Mouse (Mus musculus) cerebellum, adult (tissue): ENCODE measurements at regions not wholly inside any gene's neighbourhood (a gene's known extent, or its start where the extent isn't known, plus 50 kb on each side); places are given as distances from the start of the nearest gene placed in this dataset.

ENCODE experiments used
- ATAC-seq: cut with Nextera tagmentation; 2 replicates; pipeline ENCODE4 v1.9.2; 2017; ENCODE audit warnings: mild to moderate bottlenecking, moderate library complexity, mixed read lengths; ENCODE audit not compliant: insufficient number of reproducible peaks, low FRiP score, low TSS enrichment

DNA sequence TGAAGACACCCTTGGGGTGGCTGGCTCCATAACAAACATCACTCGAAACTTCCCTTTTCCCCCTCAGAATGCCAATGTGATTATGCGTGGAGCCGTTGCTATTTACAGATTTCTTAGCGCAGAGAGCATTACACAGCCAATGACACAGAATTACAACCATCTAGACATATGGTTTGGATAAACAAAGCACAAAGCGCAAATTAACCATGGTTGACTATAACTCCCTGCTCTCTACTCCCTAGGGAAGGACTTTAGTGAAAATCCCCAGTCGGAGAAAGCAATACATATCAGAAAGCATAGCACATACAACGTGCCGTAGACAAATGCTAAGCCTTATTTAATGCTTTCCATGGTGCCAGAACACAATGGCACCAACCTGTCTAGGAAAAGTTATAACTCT is 131.8 kb downstream of the Tshz3 start:
- ATAC-seq, result no peak

DNA sequence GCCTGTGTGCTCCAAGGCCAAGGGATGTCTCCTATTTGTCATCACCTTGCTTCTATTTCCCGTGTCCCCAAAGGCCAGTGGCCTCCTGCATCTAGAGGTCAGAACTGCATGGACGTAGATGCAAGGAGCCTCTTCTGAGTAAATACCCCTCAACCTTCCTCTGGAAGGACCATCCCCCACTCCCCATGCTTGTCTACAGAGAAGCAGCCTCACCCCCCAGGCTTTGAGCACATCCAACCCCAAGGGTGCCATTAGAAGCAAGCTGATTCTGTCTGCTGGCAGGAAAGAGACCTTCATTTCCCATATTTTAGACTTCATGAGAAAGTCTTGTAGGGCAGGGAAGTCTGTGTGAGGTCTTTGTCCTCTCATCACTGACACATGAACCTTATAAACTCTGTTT is 132.2 kb downstream of the Tshz3 start:
- no peak for ATAC-seq

DNA sequence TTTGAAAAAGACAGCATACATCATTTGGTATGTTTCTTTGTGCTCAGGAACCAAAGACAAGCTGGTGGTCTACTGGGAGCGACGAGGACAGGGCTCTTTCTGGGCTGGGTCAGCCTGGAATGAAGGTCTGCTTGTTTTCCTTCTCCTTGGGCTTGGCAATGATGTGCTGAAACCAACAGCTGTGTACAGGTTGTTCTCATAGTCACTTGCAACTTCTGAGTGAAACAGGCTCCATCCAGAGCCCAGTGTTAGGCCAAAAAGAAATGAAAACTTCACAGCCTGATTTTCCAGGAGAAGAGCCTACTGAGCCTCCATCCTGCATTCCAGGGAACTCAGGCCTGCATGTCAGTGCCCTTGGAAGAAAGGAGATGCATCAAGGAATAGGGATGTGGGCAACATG is 150.4 kb downstream of the Tshz3 start:
- ATAC-seq, result no peak

DNA sequence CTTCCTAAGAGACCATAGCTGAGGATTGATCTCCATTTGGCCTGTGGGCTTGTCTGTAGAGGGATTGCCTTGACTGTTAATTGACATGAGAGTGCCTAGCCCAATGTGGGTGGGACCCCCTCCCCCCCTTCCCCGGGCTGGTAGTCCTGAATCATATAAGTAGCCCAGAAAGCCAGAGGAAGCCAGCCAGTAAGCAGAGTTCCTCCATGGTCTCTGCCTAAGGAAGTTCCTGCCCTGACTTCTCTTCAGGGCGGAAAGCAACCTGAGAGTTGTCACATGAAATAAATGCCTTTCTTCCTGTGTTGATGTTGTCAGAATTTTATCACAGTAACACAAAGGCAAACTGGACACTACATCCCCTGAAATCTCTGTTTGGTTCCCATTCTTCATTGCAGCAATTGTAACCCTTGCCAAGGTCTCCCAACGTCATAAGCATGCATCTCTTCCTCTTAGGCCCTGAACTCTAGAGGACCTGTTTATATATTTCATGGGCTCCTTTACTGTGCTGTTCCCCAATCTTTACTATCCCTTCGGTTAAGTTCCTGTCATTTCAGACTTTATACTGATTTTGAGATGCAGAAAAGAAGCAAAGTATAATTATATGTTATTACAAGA is 153.5 kb downstream of the Tshz3 start:
- no peak for ATAC-seq

DNA sequence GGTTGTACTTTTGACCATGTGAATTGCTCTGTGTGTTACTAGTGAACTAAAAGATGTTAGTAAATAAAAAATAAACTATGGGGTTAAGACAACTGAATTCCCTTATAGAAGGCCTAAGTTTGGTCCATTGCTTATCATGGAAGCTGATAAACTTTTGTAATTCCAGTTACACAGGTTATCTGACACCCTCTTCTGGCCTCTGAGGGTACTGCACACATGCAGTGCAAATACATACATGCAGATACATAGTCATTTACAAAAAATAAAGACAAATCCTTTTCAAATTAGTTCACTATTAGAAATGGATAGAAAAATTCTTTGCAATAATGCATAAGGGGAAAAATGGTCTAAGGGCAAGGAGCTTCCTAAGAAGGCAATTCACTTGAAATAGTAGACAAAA is 156.4 kb downstream of the Tshz3 start:
- ATAC-seq, result no peak

DNA sequence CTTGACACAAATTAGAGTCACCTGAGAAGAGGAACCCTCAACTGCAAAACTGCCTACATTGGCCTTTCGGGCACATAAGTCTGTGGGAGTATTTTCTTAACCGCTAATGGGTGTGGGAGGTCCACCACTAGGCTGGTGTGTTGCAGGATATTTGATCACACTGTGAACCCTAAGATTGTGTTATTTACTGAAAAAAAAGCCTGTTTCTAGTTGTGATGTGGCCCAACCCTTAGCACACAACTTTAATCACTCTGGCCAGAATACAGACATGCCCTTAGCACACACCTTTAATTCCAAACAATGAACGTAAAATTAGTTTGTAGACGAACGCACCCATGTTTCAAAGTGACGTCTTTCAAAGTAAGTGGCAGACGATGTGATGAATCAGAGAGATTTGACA is 161.5 kb downstream of the Tshz3 start:
- no peak for ATAC-seq

DNA sequence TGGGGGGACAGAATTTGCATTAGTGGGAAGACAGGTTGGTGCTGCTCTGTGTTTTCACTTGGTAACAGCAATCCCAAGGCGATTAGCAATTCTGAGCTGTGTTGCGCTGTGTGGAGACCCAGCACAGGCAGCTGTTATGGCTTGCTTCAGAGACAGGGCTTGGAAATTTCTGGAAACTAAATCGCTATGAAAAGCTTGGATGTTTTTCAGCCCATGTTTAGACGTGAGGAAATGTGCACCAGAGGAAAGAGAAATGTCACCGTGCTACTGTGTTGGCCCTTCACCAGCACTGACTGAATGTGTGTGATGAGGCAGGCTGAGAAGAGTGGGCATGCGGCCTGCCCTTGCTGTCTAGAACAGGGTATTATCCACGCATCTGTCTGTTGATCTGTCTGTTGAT is 164.6 kb downstream of the Tshz3 start:
- ATAC-seq, result no peak

DNA sequence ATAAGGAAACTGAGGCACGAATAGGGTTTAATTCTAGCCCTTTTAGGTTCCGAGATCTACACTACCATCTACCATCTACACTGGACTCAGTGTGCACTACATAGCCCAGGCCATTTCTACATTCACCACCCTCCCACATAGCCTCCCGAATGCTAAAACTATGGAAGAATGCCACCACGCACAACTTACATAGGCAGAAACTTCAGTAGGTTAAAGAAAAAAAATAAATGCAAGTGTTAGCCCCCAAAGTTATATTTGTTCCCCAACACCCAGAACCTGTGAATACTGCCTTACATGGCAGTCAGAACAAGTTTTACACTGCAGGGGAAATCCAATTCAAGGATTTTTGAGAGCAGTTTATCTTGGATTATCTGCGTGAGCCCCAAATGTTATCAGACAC is 165.8 kb downstream of the Tshz3 start:
- ATAC-seq, result no peak

DNA sequence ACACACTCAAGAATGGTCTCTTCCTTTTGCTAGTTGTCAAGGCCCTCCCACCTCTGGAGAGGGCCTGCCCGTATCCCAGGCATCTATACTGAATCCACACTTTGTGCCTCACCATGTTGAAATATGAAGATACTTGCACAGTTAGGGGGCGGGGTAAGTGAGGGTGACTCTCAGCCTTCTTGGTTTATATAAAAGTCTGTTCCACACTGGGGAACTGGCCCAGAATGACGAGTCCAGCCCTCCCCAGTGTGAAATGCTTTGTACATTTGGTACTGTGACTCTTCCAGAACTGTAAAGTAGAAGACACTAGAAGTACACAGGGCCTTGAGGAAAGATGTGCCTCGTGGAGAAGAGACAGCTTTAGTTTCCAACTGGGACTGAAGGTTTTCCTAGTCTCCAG is 166.8 kb downstream of the Tshz3 start:
- no peak for ATAC-seq

DNA sequence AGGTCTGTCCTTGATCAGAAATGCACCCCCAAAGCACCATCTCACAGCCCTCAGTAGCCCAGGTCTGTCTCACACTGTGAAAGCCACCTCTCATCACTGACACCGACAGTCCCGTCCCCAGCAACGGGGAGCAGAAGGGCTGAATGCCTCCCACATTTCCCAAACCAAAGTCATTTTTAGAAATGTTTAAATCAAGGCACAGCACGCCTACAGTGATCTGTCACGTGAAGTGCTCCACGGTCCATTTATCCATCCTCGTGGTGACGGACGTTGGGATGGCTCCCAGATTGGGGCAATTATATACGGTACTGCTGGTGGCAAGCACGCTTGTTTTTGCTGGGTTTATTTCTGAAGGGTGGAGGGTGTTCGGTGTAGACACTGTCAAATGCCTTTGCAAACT is 168.7 kb downstream of the Tshz3 start:
- ATAC-seq, result no peak

DNA sequence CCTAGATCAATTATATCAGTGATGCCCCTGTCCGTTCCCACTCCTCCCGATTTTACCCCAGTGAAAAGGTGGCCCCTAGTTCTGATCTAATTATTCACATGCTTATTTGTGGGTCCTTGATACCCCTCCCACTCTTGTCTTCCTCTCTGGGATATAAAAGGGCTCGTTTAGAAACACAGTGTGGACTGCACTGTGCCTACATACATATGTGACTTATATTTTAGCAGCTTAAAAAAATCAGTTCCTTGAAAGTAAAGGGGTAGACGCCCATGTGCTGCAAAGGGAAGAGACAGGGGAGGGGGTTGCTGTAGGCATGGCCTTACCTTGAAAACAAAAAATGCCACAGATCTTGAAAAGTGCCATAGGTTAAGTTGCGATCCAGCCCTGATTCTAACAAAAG is 176.1 kb downstream of the Tshz3 start:
- ATAC-seq, result no peak

DNA sequence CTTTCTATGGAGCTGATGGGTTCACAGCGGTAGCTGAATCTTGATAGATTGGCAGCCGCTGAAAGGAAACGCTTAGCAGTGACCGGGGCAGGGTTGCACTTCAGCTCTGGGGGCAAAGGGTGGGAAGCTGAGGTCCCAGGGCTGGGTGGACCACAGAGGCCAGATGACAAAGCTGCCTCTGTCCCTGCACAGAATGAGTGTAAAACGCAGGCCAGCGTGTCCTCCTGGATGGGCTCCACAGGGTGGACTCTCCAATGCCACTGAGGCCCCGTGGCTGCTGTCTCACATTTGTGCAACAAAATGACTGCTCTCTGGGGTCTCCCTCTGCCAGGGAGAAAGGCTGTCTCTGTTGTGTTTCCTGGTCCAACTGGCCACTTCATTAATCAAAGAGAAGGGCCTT is 179.8 kb downstream of the Tshz3 start:
- ATAC-seq, result no peak

DNA sequence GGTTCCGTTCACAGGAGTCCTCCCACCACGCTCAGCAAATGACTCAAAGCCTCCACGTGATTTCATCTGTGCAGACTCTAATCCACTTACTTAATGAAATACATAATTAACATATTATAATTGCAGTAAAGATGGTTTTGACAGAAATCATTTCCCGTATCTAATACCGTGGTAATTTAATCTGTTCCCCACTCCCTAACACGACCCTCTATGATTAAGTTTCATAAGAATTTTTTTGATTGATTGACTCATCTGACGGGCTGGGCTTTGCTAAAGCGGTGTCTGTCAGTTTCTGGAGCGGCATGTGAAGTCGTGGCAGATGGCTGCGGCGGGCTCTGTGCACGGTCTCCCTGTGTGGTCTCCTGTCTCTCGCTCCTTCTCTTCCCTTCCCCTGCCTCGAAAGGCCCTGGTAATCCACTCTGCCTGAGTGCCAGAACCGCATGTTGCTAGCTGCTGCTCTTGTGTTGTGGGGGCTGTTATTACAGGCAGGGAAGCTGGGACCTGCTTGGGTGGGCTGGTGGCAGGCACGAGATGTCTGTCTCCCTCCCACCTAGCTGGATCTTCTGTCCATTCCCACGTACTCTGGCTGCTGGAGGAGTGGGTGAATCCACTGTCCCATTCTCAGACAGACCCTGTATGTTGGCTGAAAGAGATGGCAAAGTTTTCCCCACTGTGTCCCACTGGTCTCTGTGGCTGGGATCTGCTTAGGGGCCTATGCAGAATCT is 195.0 kb downstream of the Tshz3 start:
- ATAC-seq, result peak; percentile 47; the same call in 1 of the 2 replicates

DNA sequence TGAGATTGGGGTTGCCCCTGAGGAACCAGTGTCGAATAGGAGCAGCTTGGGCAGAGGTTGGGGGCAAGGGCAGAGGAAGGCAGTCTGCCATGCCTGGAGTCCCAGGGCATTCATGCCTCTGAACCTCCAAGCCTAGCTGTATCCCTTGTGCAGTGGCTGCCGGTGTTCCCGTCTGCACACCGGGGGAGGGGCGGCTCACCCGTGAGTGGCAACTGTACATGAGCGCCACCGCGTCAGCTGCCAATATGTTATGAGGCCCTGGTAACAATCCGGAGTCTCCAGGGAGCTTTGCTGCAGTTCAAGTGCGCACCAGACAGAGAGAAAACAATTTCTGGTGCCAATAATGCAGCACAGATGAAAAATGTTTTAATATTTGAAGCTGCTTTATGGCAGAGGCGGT is 198.4 kb downstream of the Tshz3 start:
- ATAC-seq, result no peak

DNA sequence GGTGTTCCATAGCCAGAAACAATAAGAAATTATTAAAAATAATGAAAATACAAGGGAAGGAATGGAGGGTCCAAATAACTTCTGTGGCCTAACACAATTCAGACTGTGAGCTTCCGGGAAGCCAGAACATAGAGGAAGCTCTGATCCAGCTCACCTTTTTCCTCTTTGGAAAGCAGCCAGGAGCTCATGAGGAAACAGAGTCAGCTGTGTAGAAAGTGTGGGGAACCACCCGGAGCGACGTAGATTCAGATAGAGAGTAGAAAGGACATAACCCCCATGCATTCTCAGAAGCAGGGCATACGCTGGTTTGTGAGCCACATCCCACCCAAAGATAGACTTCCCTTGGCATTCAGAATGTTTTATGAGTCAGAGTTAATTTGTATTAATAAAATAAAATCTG is 203.6 kb downstream of the Tshz3 start:
- ATAC-seq, result no peak

DNA sequence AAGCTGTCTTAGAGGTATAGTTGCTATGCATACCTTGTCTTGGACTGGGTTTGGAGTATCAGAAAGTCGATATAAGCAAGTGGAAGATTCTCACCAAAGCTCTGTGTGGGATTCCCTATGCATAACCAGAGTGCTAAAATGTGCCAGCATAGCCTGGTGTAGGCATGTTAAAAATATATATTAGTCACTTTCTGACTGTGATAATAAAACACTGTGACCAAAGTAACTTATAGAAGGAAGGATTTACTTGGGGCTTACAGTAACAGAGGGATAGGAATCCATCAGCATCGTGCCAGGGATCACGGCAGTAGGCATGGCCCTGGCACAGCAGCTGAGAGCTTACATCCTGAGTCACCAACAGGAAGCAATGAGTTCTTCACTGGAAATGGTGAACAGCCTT is 215.4 kb downstream of the Tshz3 start:
- no peak for ATAC-seq

DNA sequence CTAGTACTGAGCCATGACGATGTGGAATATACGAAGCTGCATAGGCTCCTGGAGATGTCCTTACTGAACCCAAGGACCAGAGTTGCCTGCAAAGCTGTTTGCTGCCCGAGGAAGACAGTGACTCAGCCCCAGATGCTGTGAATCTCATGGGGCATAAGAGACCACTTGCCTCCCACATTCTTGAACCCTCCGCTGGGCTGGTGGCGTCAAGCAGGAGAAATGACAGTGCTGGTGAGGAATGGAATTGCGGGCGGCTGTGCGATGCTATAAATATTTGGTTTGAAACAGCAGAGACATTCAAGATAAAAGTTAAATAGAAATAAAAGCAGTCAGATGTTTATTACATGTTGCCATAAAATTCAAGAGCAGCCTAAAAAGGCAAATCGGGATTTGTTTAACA is 216.3 kb downstream of the Tshz3 start:
- ATAC-seq, result no peak

DNA sequence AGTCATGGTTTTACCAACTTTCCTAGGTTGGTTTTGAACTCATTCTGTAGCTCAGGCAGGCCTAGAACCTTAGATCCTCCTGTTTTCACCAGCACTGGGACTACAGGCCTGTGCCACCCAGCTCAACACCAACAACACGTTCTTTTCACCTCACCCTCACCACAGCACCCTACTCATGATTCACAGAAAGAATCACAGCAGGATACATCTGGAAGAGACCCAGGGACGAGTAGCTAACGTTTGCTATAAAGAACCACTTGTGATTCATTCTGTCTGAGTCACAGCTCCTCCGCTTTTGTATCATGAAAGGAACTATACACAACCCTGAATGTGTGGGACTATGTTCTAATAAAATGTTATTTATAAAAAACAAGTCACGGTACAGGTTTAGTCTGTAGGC is 217.3 kb downstream of the Tshz3 start:
- no peak for ATAC-seq

DNA sequence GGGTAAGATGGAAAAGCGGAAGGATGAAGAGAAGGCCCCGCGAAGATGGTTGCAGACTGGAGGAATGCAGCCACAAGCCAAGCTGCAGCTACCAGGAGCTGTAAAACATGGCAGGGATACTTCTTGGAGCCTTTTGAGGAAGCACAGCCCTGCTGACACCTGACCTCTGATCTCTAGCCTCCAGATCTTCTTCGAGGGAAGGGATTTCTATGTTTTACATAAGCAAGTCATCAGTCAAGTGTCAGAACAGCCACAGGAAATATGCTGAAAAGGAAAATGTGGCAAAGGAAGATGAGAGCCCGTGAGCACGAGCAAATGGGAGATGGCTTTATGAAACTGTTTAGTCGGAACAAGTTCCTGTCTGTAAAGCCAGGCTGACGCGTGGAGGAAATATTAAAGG is 219.1 kb downstream of the Tshz3 start:
- ATAC-seq, result no peak

DNA sequence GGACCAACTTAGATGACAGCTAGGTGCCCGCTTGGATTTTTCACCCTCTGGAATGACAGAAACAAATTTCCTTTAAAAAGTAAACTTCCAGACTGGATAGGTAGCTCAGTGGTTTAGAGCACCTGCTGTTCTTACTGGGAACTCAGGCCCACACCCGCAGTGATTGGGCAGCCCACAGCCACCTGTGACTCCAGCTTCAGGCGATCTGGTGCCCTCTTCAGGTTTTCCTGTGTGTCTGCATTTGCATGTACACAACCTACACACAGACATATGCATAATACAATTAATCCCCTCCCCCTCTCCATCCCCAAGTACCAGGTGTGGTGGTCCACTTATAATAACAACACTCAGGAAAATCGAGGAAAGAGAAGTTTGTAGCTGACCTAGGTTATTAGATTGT is 221.5 kb downstream of the Tshz3 start:
- ATAC-seq, result no peak

DNA sequence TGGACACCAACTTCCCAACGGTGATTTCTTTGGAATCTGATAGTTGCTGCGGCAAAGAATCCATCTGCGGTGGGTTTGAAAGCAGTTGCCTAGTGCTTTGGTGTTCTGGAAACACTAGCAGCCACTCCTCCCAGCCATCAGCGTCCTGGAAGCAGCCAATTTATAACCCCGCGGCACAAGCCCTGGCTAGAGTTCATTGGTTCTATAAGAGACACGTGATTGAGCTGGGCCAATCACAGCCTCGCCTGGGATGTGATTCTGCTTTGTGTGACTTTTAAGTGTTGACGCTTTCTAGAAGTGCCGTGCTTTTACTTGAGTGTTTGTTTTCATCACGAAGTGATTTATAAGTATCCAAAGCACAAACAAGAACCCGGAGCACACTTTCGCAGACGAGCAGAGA is 223.1 kb downstream of the Tshz3 start:
- no peak for ATAC-seq

DNA sequence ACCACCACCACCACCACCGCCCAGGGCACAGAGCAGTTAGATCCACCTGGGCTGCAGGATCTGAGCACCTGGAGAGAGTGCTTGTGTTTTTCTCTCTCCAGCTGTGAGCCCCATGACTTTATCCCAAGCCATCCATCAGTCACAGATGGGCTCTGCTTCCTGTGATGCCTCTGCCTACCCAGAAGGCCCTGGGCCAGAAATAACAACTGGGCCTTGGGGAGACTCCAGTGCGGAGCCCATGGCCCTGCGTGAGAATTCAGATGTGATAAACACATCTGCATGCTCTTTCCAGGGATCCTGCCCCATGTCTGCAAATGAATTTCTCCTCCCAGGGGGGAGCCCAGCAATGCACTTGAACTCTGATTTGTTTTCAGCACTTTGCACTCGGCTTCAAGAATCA is 235.6 kb downstream of the Tshz3 start:
- ATAC-seq, result no peak
